Mouse (Mus musculus): ENCODE data around the gene Rad51d. TPM values are rescaled to one million over a fixed set of nuclear protein-coding genes. Genes with fewer than 3 reads are reported as not detected.

Rad51d gene
- polyA plus RNA-seq (2012; rRNA removed; ENCODE audit: low replicate concordance), result 5.7 and 8.1 TPM in 2 replicates

GRCm38 (mm10) chr11:82890342-82890762 is at the start of gene Rad51d:
Gene Rad51d (minus strand): TSS chr11:82890614.

GRCm38 (mm10) chr11:82910250-82910649 is 19.8 kb upstream of the Rad51d start, which contains the start of gene Unc45b:
Gene Unc45b (plus strand): TSS chr11:82910550.

GRCm38 (mm10) chr11:82907651-82908607 is 17.5 kb upstream of the Rad51d start, which contains the start of gene Nle1:
Gene Nle1 (minus strand): TSS chr11:82908411.

GRCm38 (mm10) chr11:82891936-82892335 is 1.5 kb upstream of the Rad51d start, which contains the start of gene Fndc8:
Gene Fndc8 (plus strand): TSS chr11:82892124.

GRCm38 (mm10) chr11:82871031-82871446 is 19.4 kb downstream of the Rad51d start, which contains the start of gene Rffl:
Gene Rffl (minus strand): TSS chr11:82871210.

Other genes with a start within 250 kb of the Rad51d start
- 0.05 TPM in 1 of 2 replicates, not detected in the other for gene Cct6b, start 126.3 kb downstream of the Rad51d start, polyA plus RNA-seq (2012; rRNA removed; ENCODE audit: low replicate concordance)
- gene Zfp830, start 126.3 kb downstream of the Rad51d start, polyA plus RNA-seq (2012; rRNA removed; ENCODE audit: low replicate concordance), result 2.5 and 2.7 TPM in 2 replicates
- 3.3 and 4.5 TPM in 2 replicates for gene Lig3, start 109.5 kb downstream of the Rad51d start, polyA plus RNA-seq (2012; rRNA removed; ENCODE audit: low replicate concordance)
- 6.1 and 8.2 TPM in 2 replicates for gene Rffl, start 19.4 kb downstream of the Rad51d start, polyA plus RNA-seq (2012; rRNA removed; ENCODE audit: low replicate concordance)
- 0.11 and 0.18 TPM in 2 replicates for gene Fndc8, start 1.5 kb upstream of the Rad51d start, polyA plus RNA-seq (2012; rRNA removed; ENCODE audit: low replicate concordance)
- 22.9 and 23.1 TPM in 2 replicates for gene Nle1, start 17.8 kb upstream of the Rad51d start, polyA plus RNA-seq (2012; rRNA removed; ENCODE audit: low replicate concordance)
- gene Unc45b, start 19.9 kb upstream of the Rad51d start, polyA plus RNA-seq (2012; rRNA removed; ENCODE audit: low replicate concordance), result 0.25 and 0.63 TPM in 2 replicates
- 0.28 and 0.30 TPM in 2 replicates for gene Slfn5, start 60.7 kb upstream of the Rad51d start, polyA plus RNA-seq (2012; rRNA removed; ENCODE audit: low replicate concordance)
- gene Slfn9, start 101.2 kb upstream of the Rad51d start, polyA plus RNA-seq (2012; rRNA removed; ENCODE audit: low replicate concordance), result 0.26 and 0.35 TPM in 2 replicates
- gene Slfn8, start 130.2 kb upstream of the Rad51d start, polyA plus RNA-seq (2012; rRNA removed; ENCODE audit: low replicate concordance), result 0.18 and 0.36 TPM in 2 replicates
- gene Slfn2, start 174.5 kb upstream of the Rad51d start, polyA plus RNA-seq (2012; rRNA removed; ENCODE audit: low replicate concordance), result 0.86 and 5.1 TPM in 2 replicates
- 0.06 and 0.34 TPM in 2 replicates for gene Slfn1, start 226.2 kb upstream of the Rad51d start, polyA plus RNA-seq (2012; rRNA removed; ENCODE audit: low replicate concordance)